Mouse (Mus musculus): ENCODE data around the gene Sfr1.

GRCm38 (mm10) chr19:47731071-47731881 lies at the start of gene Sfr1:
- no peak for TF ChIP-seq E2F4 (IDR thresholded peaks at IDR 0.05; ENCODE audit: insufficient read depth)
- peak; percentile 93 for TF ChIP-seq POLR2AphosphoS2 (IDR thresholded peaks at IDR 0.05; ENCODE audit: insufficient read length, low read depth)
- no peak for TF ChIP-seq CEBPB (IDR thresholded peaks at IDR 0.05; ENCODE audit: insufficient read depth, poor library complexity, severe bottlenecking)
- TF ChIP-seq POLR2A (IDR thresholded peaks at IDR 0.05; ENCODE audit: insufficient read length, low read depth): peak; percentile 93
- no peak for TF ChIP-seq MAX (IDR thresholded peaks at IDR 0.05; ENCODE audit: low read depth)
- TF ChIP-seq USF1 (IDR thresholded peaks at IDR 0.05; ENCODE audit: low read depth): no peak
- peak in 1 of 3 experiments; percentile 63 for TF ChIP-seq MYOG (IDR thresholded peaks at IDR 0.05; ENCODE audit: control insufficient read depth in 1 of 3, insufficient read depth in 1 of 3, insufficient read length in 2 of 3, low read depth in 2 of 3)
- no peak for TF ChIP-seq TCF12 (IDR thresholded peaks at IDR 0.05; ENCODE audit: insufficient read depth, poor library complexity, severe bottlenecking)
- TF ChIP-seq MYOD1 (IDR thresholded peaks at IDR 0.05; ENCODE audit: control insufficient read depth in 1 of 3, insufficient read length in 2 of 3, low read depth in 2 of 3): peak in 2 of 3 experiments; percentile 61 to 70

Measured in myocyte (in vitro differentiated cells).